Mouse (Mus musculus): ENCODE measurements around the gene Recql5.

- TF ChIP-seq CTCF (IDR thresholded peaks at IDR 0.05; ENCODE audit: borderline replicate concordance, insufficient read depth, low read length) (no peak), POLR2A (IDR thresholded peaks at IDR 0.05; ENCODE audit: low read depth, low read length) (no peak)
Measured at GRCm38 (mm10) chr11:115885281-115885680, 48.0 kb downstream of the Recql5 start.

Measured in embryonic fibroblast, embryonic 13.5 days (primary cell).